Mouse (Mus musculus): Measurements from ENCODE around the gene Sh2b3. TPM values are rescaled to one million over a fixed set of nuclear protein-coding genes. Genes with fewer than 3 reads are reported as not detected.

The Sh2b3 gene
- polyA plus RNA-seq, 1 experiment from 2014 or later, result 12.7 TPM

GRCm38 (mm10) chr5:121821552-121821951 lies 15.9 kb downstream of the Sh2b3 start:
- 79% methylated on average over 5 of the region's 5 CpGs for WGBS
- H3K4me1 ChIP-seq (replicated peaks), result peaks cover 25% of the 10 kb centered on the region

GRCm38 (mm10) chr5:121821116-121821515 lies 16.3 kb downstream of the Sh2b3 start:
- Histone ChIP-seq H3K36me3 (peaks cover 73% of the 10 kb centered on the region), H3K9me3 (no peaks in the 10 kb centered on the region), H3K27ac (no peak overlapping the region), H3K4me2 (no peak overlapping the region), H3K4me1 (replicated peaks) (peaks cover 25% of the 10 kb centered on the region), H3K4me3 (replicated peaks) (no peak overlapping the region), H3K9ac (replicated peaks) (no peak overlapping the region), H3K27me3 (no peaks in the 10 kb centered on the region)
- WGBS, result 88% methylated on average over 5 of the region's 5 CpGs
- ATAC-seq (ENCODE audit: insufficient number of reproducible peaks, insufficient read depth, low FRiP score, low TSS enrichment, low read depth), result no peak

More at GRCm38 (mm10) chr5:121821552-121821951, 15.9 kb downstream of the Sh2b3 start:
- H3K27me3 ChIP-seq, result no peaks in the 10 kb centered on the region
- no peak overlapping the region for H3K27ac ChIP-seq
- no peak overlapping the region for H3K4me2 ChIP-seq
- H3K36me3 ChIP-seq, result peaks cover 70% of the 10 kb centered on the region
- no peak for ATAC-seq (ENCODE audit: insufficient number of reproducible peaks, insufficient read depth, low FRiP score, low TSS enrichment, low read depth)
- H3K9me3 ChIP-seq, result no peaks in the 10 kb centered on the region
- H3K4me3 ChIP-seq (replicated peaks), result no peak overlapping the region
- no peak overlapping the region for H3K9ac ChIP-seq (replicated peaks)

GRCm38 (mm10) chr5:121820657-121821056 lies 16.8 kb downstream of the Sh2b3 start:
- 85% methylated on average over 3 of the region's 3 CpGs for whole genome bisulfite sequencing
- Histone ChIP-seq H3K36me3 (peaks cover 76% of the 10 kb centered on the region), H3K9ac (replicated peaks) (no peak overlapping the region), H3K4me1 (replicated peaks) (peaks cover 25% of the 10 kb centered on the region), H3K27ac (no peak overlapping the region), H3K4me2 (no peak overlapping the region), H3K27me3 (no peaks in the 10 kb centered on the region), H3K4me3 (replicated peaks) (no peak overlapping the region), H3K9me3 (no peaks in the 10 kb centered on the region)
- no peak for ATAC-seq (ENCODE audit: insufficient number of reproducible peaks, insufficient read depth, low FRiP score, low TSS enrichment, low read depth)

- no peak for ATAC-seq (ENCODE audit: insufficient number of reproducible peaks, insufficient read depth, low FRiP score, low TSS enrichment, low read depth)
Measured at GRCm38 (mm10) chr5:121820161-121820560, 17.3 kb downstream of the Sh2b3 start.

GRCm38 (mm10) chr5:121819559-121819958 lies 17.9 kb downstream of the Sh2b3 start:
- Histone ChIP-seq H3K9ac (replicated peaks) (no peak overlapping the region; the same call in 1 of the 2 replicates), H3K27me3 (no peaks in the 10 kb centered on the region), H3K4me1 (replicated peaks) (peaks cover 24% of the 10 kb centered on the region), H3K36me3 (peaks cover 74% of the 10 kb centered on the region), H3K4me3 (replicated peaks) (no peak overlapping the region), H3K9me3 (no peaks in the 10 kb centered on the region), H3K27ac (no peak overlapping the region), H3K4me2 (no peak overlapping the region)
- no peak for ATAC-seq (ENCODE audit: insufficient number of reproducible peaks, insufficient read depth, low FRiP score, low TSS enrichment, low read depth)
- WGBS, result 86% methylated on average over 5 of the region's 5 CpGs

More at GRCm38 (mm10) chr5:121820161-121820560, 17.3 kb downstream of the Sh2b3 start:
- no peak overlapping the region for H3K27ac ChIP-seq
- peaks cover 76% of the 10 kb centered on the region for H3K36me3 ChIP-seq
- peaks cover 25% of the 10 kb centered on the region for H3K4me1 ChIP-seq (replicated peaks)
- no peaks in the 10 kb centered on the region for H3K9me3 ChIP-seq
- no peaks in the 10 kb centered on the region for H3K27me3 ChIP-seq
- no peak overlapping the region for H3K4me2 ChIP-seq
- no peak overlapping the region for H3K9ac ChIP-seq (replicated peaks)
- WGBS, result 90% methylated on average over 2 of the region's 2 CpGs
- H3K4me3 ChIP-seq (replicated peaks), result no peak overlapping the region

GRCm38 (mm10) chr5:121818862-121819261 lies 18.6 kb downstream of the Sh2b3 start:
- Histone ChIP-seq H3K36me3 (peaks cover 73% of the 10 kb centered on the region), H3K9me3 (no peaks in the 10 kb centered on the region), H3K4me1 (replicated peaks) (peaks cover 17% of the 10 kb centered on the region), H3K27ac (no peak overlapping the region), H3K4me3 (replicated peaks) (no peak overlapping the region), H3K27me3 (no peaks in the 10 kb centered on the region), H3K9ac (replicated peaks) (no peak overlapping the region), H3K4me2 (no peak overlapping the region)
- ATAC-seq (ENCODE audit: insufficient number of reproducible peaks, insufficient read depth, low FRiP score, low TSS enrichment, low read depth), result no peak
- WGBS, result 95% methylated on average over 4 of the region's 4 CpGs

- 95% methylated on average over 7 of the region's 7 CpGs for WGBS
- Histone ChIP-seq H3K9me3 (no peaks in the 10 kb centered on the region), H3K4me1 (replicated peaks) (peaks cover 13% of the 10 kb centered on the region), H3K4me2 (no peak overlapping the region), H3K9ac (replicated peaks) (no peak overlapping the region), H3K27me3 (no peaks in the 10 kb centered on the region), H3K27ac (no peak overlapping the region), H3K4me3 (replicated peaks) (no peak overlapping the region), H3K36me3 (peaks cover 74% of the 10 kb centered on the region)
- ATAC-seq (ENCODE audit: insufficient number of reproducible peaks, insufficient read depth, low FRiP score, low TSS enrichment, low read depth), result no peak; the same call in 1 of the 2 replicates
Measured at GRCm38 (mm10) chr5:121818401-121818800, 19.0 kb downstream of the Sh2b3 start.

- H3K27me3 ChIP-seq, result no peaks in the 10 kb centered on the region
- 88% methylated on average over 9 of the region's 9 CpGs for WGBS
- no peak overlapping the region for H3K4me2 ChIP-seq
- H3K27ac ChIP-seq, result no peak overlapping the region
- no peak for ATAC-seq (ENCODE audit: insufficient number of reproducible peaks, insufficient read depth, low FRiP score, low TSS enrichment, low read depth)
- peaks cover 4% of the 10 kb centered on the region for H3K4me1 ChIP-seq (replicated peaks)
- H3K36me3 ChIP-seq, result peaks cover 83% of the 10 kb centered on the region
- H3K4me3 ChIP-seq (replicated peaks), result no peak overlapping the region
- H3K9ac ChIP-seq (replicated peaks), result no peak overlapping the region
- H3K9me3 ChIP-seq, result no peaks in the 10 kb centered on the region
Measured at GRCm38 (mm10) chr5:121817551-121817950, 19.9 kb downstream of the Sh2b3 start.

- H3K27me3 ChIP-seq, result no peaks in the 10 kb centered on the region
- no peak overlapping the region for H3K4me3 ChIP-seq (replicated peaks)
- no peak overlapping the region for H3K27ac ChIP-seq
- no peaks in the 10 kb centered on the region for H3K9me3 ChIP-seq
- H3K4me2 ChIP-seq, result no peak overlapping the region
- no peak for ATAC-seq (ENCODE audit: insufficient number of reproducible peaks, insufficient read depth, low FRiP score, low TSS enrichment, low read depth)
- no peak overlapping the region for H3K9ac ChIP-seq (replicated peaks)
- WGBS, result 97% methylated on average over 2 of the region's 2 CpGs
- H3K4me1 ChIP-seq (replicated peaks), result no peaks in the 10 kb centered on the region
- peaks cover 92% of the 10 kb centered on the region for H3K36me3 ChIP-seq
Measured at GRCm38 (mm10) chr5:121816611-121817010, 20.8 kb downstream of the Sh2b3 start.

GRCm38 (mm10) chr5:121815867-121816380 lies 21.5 kb downstream of the Sh2b3 start:
- Histone ChIP-seq H3K9ac (replicated peaks) (no peak overlapping the region), H3K27me3 (no peaks in the 10 kb centered on the region), H3K4me2 (no peak overlapping the region), H3K4me1 (replicated peaks) (no peaks in the 10 kb centered on the region), H3K36me3 (peaks cover 96% of the 10 kb centered on the region), H3K4me3 (replicated peaks) (no peak overlapping the region), H3K27ac (no peak overlapping the region), H3K9me3 (no peaks in the 10 kb centered on the region)
- ATAC-seq (ENCODE audit: insufficient number of reproducible peaks, insufficient read depth, low FRiP score, low TSS enrichment, low read depth), result no peak
- 90% methylated on average over 8 of the region's 8 CpGs for WGBS

GRCm38 (mm10) chr5:121815067-121815466 lies 22.4 kb downstream of the Sh2b3 start:
- Histone ChIP-seq H3K9ac (replicated peaks) (no peak overlapping the region), H3K27me3 (no peaks in the 10 kb centered on the region), H3K9me3 (no peaks in the 10 kb centered on the region), H3K4me3 (replicated peaks) (no peak overlapping the region), H3K4me1 (replicated peaks) (no peaks in the 10 kb centered on the region), H3K4me2 (no peak overlapping the region), H3K27ac (no peak overlapping the region), H3K36me3 (peaks cover 96% of the 10 kb centered on the region)
- no peak for ATAC-seq (ENCODE audit: insufficient number of reproducible peaks, insufficient read depth, low FRiP score, low TSS enrichment, low read depth)
- 61% methylated on average over 3 of the region's 3 CpGs for WGBS

- Histone ChIP-seq H3K27ac (peak overlapping the region; percentile 41; the same call in 1 of the 2 replicates), H3K27me3 (no peaks in the 10 kb centered on the region), H3K9me3 (no peaks in the 10 kb centered on the region), H3K4me2 (no peak overlapping the region), H3K36me3 (peaks cover 89% of the 10 kb centered on the region), H3K4me3 (replicated peaks) (no peak overlapping the region), H3K9ac (replicated peaks) (no peak overlapping the region), H3K4me1 (replicated peaks) (no peaks in the 10 kb centered on the region)
- WGBS, result 93% methylated on average over 10 of the region's 10 CpGs
- no peak for ATAC-seq (ENCODE audit: insufficient number of reproducible peaks, insufficient read depth, low FRiP score, low TSS enrichment, low read depth)
Measured at GRCm38 (mm10) chr5:121813744-121814143, 23.7 kb downstream of the Sh2b3 start.
